Mouse (Mus musculus) lung, embryonic 16.5 days (tissue): Measurements from ENCODE around the gene Evi2a. TPM values are rescaled to one million over a fixed set of nuclear protein-coding genes. Genes with fewer than 3 reads are reported as not detected.

Experiments used
- ATAC-seq: fragments of 200-750 bp; cut with Nextera tagmentation; 2 replicates; pipeline ENCODE4 v1.8.0; 2017; ENCODE audit warnings: low read depth, mild to moderate bottlenecking, moderate library complexity
- H3K27ac ChIP-seq: fragments of 300-500 bp; sonication (generic); 2 replicates; pipeline ENCODE4 v1.5.1; 2014; ENCODE audit warnings: mild to moderate bottlenecking, control low read depth, low read length
- H3K27me3 ChIP-seq: fragments of 300-500 bp; sonication (generic); 2 replicates; pipeline ENCODE4 v1.6.1; 2014; ENCODE audit warnings: low read depth, low read length, mixed read lengths; ENCODE audit not compliant: control insufficient read depth, insufficient read depth
- H3K36me3 ChIP-seq: fragments of 300-500 bp; sonication (generic); 2 replicates; pipeline ENCODE4 v1.6.1; 2014; ENCODE audit warnings: low read length; ENCODE audit not compliant: control insufficient read depth, insufficient read depth
- H3K4me1 ChIP-seq: fragments of 300-500 bp; sonication (generic); replicated peaks from 2 replicates; pipeline ENCODE4 v1.6.1; 2014; ENCODE audit warnings: low read length, mixed read lengths; ENCODE audit not compliant: control insufficient read depth, insufficient read depth
- H3K4me2 ChIP-seq: fragments of 300-500 bp; sonication (generic); 2 replicates; pipeline ENCODE4 v1.6.1; 2014; ENCODE audit warnings: low read depth, low read length, control low read depth
- H3K4me3 ChIP-seq: fragments of 300-500 bp; sonication (generic); 2 replicates; pipeline ENCODE4 v1.5.1; 2014; ENCODE audit warnings: mild to moderate bottlenecking, low read length, control low read depth
- H3K9ac ChIP-seq: fragments of 300-500 bp; sonication (generic); 2 replicates; pipeline ENCODE4 v1.6.1; 2014; ENCODE audit warnings: low read length, control low read depth
- H3K9me3 ChIP-seq: fragments of 300-500 bp; sonication (generic); 2 replicates; pipeline ENCODE4 v1.6.1; 2016; ENCODE audit warnings: low read length; ENCODE audit not compliant: control insufficient read depth
- WGBS: fragments of 180-500 bp; shearing (Covaris S2); extraction: QIAGEN DNeasy Blood & Tissue Kit; methylation state at CpG from one replicate; pipeline ENCODE4 v1.1.7; 2014; 5-methylcytosine and 5-hydroxymethylcytosine counted together
- polyA plus RNA-seq: library from polyadenylated mRNA; unstranded; fragments of >200 nt; fragmentation: Nextera tagmentation; extraction: Ambion mirVana; gene quantifications from 2 replicates; pipeline ENCODE4 v1.2.1, GENCODE M21; 2015

Gene Evi2a
- polyA plus RNA-seq, 1 experiment from 2014 or later: 3.7 TPM

DNA sequence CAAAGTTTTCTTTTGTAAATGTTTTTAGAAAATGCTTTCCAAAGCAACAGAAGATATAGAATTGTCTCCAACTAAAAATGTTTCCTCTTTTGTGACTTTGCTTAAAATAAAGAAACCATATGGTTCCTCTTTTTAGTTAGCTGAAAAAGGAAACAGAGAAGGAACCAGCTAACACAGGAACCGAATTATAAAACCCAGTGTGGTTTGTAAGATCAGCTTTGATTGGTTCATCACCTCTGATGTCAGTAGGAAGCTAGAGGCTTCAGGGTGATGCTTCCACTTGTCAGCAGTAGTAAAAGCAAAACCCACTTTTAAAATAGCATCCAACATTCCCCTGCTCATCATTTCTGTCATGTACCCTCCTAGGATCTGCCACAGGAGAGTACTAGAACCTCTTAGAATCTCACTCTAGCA lies 10.5 kb downstream of the Evi2a start:
- Histone ChIP-seq H3K9ac (no peak overlapping the region), H3K4me3 (no peak overlapping the region), H3K27me3 (no peaks in the 10 kb centered on the region), H3K4me2 (no peak overlapping the region), H3K36me3 (no peaks in the 10 kb centered on the region), H3K4me1 (peaks cover 4% of the 10 kb centered on the region; the same call in 1 of the 2 replicates), H3K27ac (no peak overlapping the region), H3K9me3 (no peaks in the 10 kb centered on the region)
- ATAC-seq: no peak
- WGBS: 64% methylated on average over 1 of the region's 1 CpGs

DNA sequence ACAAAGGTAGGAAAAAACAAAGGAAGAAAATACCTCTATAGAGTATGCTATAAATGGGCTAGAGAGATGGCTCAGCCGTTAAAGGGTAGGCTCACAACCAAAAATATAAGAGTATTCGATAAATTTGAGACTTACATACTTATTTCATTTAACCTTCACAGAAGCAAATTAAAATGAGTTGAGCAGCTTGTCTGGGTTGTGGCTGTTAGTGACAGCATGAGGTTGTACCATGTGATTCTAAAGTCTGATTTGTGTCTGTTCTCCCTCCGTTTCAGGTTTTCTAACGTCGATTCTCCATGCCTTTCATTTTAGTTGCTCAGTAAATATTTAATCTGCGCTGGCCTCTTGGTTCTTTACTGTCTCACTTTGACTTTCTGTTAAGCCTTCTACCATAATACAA lies 11.1 kb downstream of the Evi2a start:
- no peak for ATAC-seq
- Histone ChIP-seq H3K36me3 (no peaks in the 10 kb centered on the region), H3K4me3 (no peak overlapping the region), H3K4me2 (no peak overlapping the region), H3K9me3 (no peaks in the 10 kb centered on the region), H3K9ac (no peak overlapping the region), H3K27ac (no peak overlapping the region), H3K4me1 (peaks cover 4% of the 10 kb centered on the region; the same call in 1 of the 2 replicates), H3K27me3 (no peaks in the 10 kb centered on the region)
- WGBS: 73% methylated on average over 6 of the region's 6 CpGs

DNA sequence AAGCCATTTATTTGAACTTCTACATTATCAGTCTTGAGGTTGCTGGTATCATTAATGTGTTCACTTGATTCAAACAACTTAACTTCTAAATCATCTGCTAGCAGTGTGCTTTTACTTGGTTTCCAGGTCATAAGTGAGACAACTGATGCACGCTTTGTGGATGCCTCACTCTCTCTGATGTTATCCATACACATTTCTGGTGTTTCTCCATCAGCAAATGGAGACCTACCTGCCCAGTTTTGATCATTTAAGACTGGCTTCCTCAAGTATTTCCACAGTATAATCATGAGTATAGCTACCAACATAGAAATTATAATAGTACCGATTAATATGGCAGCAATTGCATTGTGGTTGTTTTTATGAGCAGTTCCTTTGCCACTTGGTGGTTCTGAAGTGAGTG lies 14.6 kb downstream of the Evi2a start:
- Histone ChIP-seq H3K9ac (no peak overlapping the region), H3K27me3 (no peaks in the 10 kb centered on the region), H3K36me3 (no peaks in the 10 kb centered on the region), H3K27ac (no peak overlapping the region), H3K4me3 (no peak overlapping the region), H3K4me1 (peaks cover 4% of the 10 kb centered on the region; the same call in 1 of the 2 replicates), H3K9me3 (no peaks in the 10 kb centered on the region), H3K4me2 (no peak overlapping the region)
- no peak for ATAC-seq
- WGBS: 98% methylated on average over 2 of the region's 2 CpGs

DNA sequence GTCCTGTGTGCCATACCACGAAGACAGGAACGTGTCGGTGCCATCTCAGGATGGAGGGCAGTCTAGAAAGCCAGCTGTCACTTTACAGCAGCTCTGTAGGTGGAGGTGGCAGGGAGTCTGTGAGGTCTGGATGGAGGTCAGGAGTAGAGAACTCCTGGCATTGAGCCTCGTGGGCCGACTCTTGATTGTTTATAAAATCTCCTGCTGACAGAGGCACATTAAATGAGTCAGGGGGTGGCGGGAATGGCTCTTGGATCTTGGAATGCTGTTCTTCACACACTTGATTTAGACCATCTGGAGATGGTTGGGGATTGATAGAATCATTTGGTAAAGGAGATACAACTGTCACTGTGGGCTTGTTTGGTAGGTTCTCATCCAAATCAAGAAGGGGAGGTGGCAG lies 15.1 kb downstream of the Evi2a start:
- H3K9me3 ChIP-seq: no peaks in the 10 kb centered on the region
- no peak overlapping the region for H3K4me2 ChIP-seq
- peaks cover 4% of the 10 kb centered on the region; the same call in 1 of the 2 replicates for H3K4me1 ChIP-seq
- no peak overlapping the region for H3K4me3 ChIP-seq
- no peaks in the 10 kb centered on the region for H3K27me3 ChIP-seq
- H3K9ac ChIP-seq: no peak overlapping the region
- no peaks in the 10 kb centered on the region for H3K36me3 ChIP-seq
- ATAC-seq: no peak
- no peak overlapping the region for H3K27ac ChIP-seq
- 45% methylated on average over 6 of the region's 6 CpGs for WGBS

DNA sequence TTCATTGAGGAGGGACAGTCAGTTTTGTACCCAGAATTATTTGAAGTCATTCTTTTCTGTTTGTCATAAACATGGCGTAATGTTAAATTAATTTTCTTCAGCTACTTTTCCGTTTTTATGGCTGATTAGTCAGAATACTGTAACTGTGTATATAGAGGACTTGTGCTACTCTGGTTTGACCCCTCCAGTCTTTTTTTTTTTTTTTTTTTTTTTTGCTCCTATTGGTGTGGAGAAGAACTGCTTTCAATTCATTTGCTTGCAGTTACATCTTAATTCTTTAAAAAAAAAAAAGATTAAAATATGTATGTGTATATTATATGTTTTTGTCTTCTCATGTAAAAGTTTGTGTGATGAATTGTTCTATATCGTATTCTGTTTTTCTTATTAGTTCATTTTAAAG lies 18.4 kb downstream of the Evi2a start:
- Histone ChIP-seq H3K27me3 (no peaks in the 10 kb centered on the region), H3K36me3 (no peaks in the 10 kb centered on the region), H3K4me2 (no peak overlapping the region), H3K27ac (no peak overlapping the region), H3K4me1 (peaks cover 4% of the 10 kb centered on the region; the same call in 1 of the 2 replicates), H3K4me3 (no peak overlapping the region), H3K9ac (no peak overlapping the region), H3K9me3 (no peaks in the 10 kb centered on the region)
- no peak for ATAC-seq
- 84% methylated on average over 3 of the region's 3 CpGs for WGBS

DNA sequence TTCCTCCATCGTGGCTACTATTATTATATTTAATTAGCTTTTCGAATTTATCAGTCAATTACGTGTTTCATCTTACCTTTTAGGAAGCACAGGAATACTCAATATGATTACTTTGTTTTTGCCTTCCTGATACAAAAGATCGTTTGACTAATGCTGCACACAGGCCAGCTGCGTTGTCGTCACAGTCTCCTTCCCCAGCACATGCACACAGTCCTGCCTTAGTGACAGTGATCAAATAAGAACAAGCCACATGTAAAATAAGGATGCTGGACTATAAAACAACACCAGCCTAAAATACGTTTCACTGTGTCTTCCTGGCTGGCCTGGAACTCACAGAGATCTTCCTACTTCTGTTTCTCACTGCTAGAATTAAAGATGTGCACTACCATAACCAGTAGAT lies 25.9 kb downstream of the Evi2a start:
- Histone ChIP-seq H3K27ac (no peak overlapping the region), H3K9ac (no peak overlapping the region), H3K4me1 (no peaks in the 10 kb centered on the region), H3K4me3 (no peak overlapping the region), H3K9me3 (no peaks in the 10 kb centered on the region), H3K27me3 (no peaks in the 10 kb centered on the region), H3K4me2 (no peak overlapping the region), H3K36me3 (no peaks in the 10 kb centered on the region)
- ATAC-seq: no peak
- 86% methylated on average over 7 of the region's 7 CpGs for WGBS

DNA sequence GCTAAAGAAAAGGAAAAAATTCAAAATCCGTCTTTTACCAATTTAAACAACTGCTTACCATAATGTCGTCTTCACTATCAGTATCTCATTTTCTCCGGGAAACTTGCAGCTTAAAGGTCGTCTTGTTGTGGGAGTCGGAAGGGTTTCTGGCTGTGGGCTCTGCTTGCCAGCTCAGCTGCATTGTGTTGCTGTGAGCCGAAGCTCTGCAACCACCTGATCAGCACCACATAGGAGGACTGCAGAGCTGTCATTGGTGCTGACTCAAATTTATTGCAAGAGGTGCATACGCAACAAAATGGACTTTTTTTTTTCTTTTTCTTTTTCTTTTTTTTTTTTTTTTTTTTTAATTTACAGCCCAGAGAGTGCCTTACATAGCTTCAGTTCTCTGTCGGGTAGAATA lies 26.6 kb downstream of the Evi2a start, which contains the start of gene Omg:
Gene Omg (minus strand): TSS at position 240 of the 400 bp plus-strand sequence.
- H3K4me2 ChIP-seq: no peak within 1 kb of the TSS
- WGBS: 63% methylated on average over 8 of the region's 8 CpGs
- no peaks in the 10 kb centered on the region for H3K36me3 ChIP-seq
- H3K9ac ChIP-seq: no peak within 1 kb of the TSS
- H3K4me3 ChIP-seq: no peak within 1 kb of the TSS
- no peaks in the 10 kb centered on the region for H3K4me1 ChIP-seq
- no peak for ATAC-seq
- no peak within 1 kb of the TSS for H3K27ac ChIP-seq
- no peaks in the 10 kb centered on the region for H3K27me3 ChIP-seq
- H3K9me3 ChIP-seq: no peaks in the 10 kb centered on the region

DNA sequence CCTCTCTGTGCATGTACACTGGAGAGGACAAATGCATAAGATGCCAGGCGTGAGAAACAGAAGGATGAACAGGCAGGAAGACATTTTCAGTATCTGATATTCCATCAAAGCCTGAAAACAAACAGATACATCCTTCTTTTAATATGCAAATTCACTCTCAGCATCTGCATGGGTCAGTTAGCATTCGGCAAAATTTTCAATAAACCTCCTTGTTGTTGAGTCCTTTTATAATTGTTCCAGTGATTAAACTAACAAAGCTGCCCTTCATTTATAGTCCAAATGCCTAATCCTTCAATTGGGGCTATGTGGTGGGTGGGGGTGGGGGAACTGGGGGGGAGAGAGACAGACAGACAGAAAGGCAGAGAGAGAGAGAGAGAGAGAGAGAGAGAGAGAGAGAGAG lies 27.5 kb downstream of the Evi2a start:
- H3K4me3 ChIP-seq: no peak overlapping the region
- no peak overlapping the region for H3K9ac ChIP-seq
- H3K27ac ChIP-seq: no peak overlapping the region
- H3K4me2 ChIP-seq: no peak overlapping the region
- ATAC-seq: no peak
- H3K9me3 ChIP-seq: no peaks in the 10 kb centered on the region
- no peaks in the 10 kb centered on the region for H3K4me1 ChIP-seq
- no peaks in the 10 kb centered on the region for H3K36me3 ChIP-seq
- WGBS: 79% methylated on average over 2 of the region's 2 CpGs
- no peaks in the 10 kb centered on the region for H3K27me3 ChIP-seq

DNA sequence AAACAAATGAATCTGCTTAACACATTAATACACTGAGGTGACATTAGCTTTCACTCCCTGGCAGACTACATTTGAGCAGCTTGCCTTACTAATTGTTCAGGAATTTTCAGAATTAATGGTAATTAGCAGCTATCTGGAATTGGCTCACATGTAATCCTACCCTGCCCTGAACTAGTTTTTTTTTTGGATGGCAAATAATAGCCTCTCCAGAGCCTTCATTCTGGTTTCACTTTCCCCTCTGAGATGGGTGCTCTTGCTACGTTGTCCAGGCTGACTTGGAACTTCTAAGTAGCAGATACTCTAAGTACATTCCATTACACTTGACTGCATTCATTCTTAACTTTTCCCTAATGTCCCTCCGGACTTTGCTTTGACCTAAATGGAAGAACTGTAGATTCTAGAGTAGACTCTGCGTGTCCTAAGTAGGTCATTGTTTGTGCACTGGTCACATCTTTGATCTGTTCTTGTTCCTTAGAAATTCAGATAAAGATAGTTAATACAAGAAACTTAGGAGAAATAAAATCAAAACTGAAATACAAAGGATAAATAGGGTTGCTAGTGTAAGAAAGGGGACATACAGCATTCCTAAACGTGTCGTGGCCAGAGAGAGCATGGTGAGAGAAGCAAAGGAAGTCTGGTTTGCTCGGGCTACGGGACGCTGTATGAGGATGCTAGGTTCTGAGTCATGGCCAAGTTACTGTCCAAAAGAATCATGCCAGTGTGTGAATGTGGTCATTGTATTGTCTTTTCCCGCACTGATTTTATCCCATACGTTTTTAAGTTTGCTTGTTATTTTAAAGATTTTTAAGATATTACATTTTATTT lies 35.2 kb downstream of the Evi2a start:
- WGBS: 71% methylated on average over 10 of the region's 10 CpGs
- Histone ChIP-seq H3K4me1 (peaks cover 4% of the 10 kb centered on the region; the same call in 1 of the 2 replicates), H3K4me2 (no peak overlapping the region), H3K9ac (no peak overlapping the region), H3K36me3 (no peaks in the 10 kb centered on the region), H3K27ac (no peak overlapping the region), H3K4me3 (no peak overlapping the region), H3K9me3 (no peaks in the 10 kb centered on the region), H3K27me3 (no peaks in the 10 kb centered on the region)
- ATAC-seq: no peak
